Mouse (Mus musculus) left cerebral cortex, postnatal 4 days (tissue): ENCODE measurements at regions not wholly inside any gene's neighbourhood (a gene's known extent, or its start where the extent isn't known, plus 50 kb on each side); places are given as distances from the start of the nearest gene placed in this dataset.

Experiments
- DNase-seq: peaks from one replicate; pipeline ENCODE4 v3.0.0-alpha.2; 2022
- intact Hi-C: fragments of 180-260 bp; cut with DNase I; formaldehyde crosslinking; loops from one replicate; pipeline ENCODE4 v1.15.1; 2025

DNA sequence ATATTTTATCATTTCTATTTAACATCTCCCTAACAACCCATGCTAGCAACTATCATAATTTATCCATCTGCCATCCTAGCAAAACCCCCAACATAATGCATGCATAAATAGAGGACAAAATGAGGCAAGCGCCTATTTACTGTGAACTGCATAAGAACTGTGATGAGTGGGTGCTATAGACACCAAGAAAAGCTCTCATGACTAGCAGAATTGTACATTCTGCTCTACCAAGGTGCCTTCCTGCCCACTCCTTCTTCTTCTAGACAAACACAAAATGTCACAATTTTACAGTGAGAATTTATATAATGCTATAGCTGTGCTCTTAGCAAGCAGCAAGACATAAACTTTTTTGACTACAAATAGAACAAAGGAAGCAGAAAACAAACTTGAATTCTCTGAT is 305.9 kb downstream of the Brinp1 start:
- DNase-seq, result no peak
- intact Hi-C loops, result no loop called here

DNA sequence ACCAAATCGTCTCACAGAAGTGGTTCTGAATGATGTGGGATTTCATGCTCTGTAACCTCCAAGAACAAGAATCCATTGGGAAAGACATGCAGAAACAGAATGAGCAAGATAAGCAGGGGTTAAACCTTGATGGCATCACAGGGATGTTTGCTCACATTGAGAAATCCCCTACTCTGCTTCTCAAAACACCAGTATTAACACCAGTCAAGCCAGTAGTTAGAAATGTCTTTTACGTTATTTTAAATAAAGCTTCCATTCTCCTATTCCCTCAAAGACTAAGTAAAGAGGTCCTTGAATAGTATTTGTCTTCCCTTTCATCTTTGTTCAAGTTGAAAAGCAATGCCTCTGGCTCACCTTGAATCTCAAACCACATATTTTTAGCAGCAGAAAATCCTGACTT is 320.9 kb downstream of the Brinp1 start:
- DNase-seq, result no peak
- intact Hi-C loops, result no loop called here

DNA sequence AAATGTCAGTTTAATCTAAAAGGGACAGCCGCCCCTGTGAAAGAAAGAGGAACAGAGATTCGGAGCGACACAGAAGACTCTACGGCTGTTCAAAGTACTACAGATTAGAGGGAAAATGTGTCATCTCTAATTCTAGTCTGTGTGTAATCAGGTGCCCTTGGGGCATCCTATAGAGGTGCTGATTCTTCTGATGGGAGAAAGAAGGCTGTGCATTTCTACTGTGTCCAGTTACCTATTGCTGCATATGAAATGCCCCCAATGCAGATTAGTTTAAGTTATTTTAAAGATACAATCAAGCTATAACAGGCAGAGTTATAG is 330.2 kb downstream of the Brinp1 start:
- DNase-seq, result no peak
- intact Hi-C loops, result no loop called here

DNA sequence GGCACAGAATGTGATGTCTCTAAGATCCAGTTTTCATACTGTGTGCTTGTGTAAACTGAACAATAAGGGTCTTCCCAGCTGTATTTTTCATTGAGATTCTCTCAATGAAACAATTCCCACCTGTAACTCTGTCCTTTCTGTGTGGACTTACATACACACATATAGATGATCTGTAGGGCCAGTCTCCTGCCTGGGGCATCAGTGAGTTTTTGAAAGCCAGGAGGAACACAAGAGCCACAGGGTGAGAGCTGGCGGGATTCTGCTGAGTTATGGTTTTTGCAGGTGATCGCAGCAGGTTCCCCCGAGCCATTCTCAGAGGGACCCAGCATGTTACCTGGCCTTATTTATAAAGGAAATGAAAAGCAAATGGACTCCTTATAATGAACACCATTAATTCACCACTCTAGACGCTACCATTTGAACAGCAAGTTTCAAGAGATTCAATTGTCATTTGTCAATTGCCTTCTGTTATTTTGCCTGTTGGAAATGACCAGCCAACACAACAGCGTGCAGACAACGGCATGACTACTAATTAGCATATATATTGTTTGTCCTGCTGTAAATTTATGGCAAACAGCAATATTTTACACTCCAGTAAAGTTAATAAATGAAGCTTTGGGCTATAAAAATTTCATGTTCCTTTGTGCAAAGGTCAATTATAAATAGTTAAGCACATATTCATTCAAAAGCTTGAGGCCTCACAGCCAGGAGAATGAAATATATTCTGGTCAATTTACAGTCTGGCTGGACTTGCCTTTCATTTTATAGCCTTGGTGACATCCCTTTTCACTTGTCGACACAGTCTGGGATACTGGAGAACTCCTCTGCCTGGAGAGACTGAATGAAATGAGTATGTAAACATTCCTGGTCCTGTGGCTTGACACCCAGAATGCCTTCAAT is 330.8 kb downstream of the Brinp1 start:
- intact Hi-C loops, result no loop called here

DNA sequence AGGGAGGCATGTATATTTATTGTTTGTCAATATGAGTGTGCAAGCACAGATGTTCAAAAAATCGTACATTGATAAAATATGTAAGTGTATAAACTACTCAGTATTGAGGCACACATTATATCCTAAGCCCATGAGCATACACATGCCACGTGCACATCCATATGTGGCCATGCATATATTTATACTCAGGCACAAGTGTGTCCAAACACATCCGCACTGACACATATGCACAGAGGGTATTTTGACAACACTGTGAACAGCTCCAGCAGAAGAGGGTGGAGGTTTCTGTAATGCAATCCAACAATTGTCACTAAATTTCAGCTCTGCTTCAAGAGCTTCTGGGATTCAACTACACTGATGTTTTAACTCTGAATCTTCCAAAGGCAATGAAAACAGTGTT is 333.6 kb downstream of the Brinp1 start:
- intact Hi-C loops, result no loop called here
- no peak for DNase-seq

More for the DNA sequence above, 330.8 kb downstream of the Brinp1 start:
- no peak for DNase-seq

DNA sequence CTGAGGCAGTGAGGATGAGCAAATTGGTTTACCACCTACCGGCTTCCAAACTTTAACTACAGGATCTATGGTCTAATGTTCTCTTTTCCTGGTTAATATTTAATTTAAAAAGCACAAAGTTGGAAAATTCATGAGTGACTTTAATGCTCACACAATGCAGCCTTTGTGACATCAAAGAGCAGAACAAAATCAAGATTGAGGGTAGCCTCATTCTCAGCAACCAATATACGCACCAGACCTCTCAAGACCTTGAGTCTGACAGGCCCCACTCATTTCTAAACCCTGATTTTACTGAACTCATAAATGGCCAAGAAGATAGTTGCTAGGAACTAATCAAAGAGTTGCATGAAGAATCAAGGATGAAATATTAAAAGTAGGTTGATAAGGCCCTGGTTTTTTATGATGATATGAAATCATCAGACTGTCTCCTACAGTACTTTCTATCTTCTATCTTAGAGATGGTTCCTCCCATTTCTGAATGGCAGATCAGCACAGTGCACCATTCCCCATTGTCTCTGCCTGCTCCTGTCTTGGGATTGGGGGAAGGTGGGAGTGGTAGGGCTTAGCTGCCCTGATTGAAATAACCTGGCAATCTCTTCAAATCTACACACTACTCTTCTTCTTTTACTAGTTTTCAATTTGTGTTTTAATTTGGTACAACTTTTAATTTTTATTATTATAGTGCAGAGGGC is 338.3 kb downstream of the Brinp1 start:
- intact Hi-C loops, result no loop called here
- no peak for DNase-seq

DNA sequence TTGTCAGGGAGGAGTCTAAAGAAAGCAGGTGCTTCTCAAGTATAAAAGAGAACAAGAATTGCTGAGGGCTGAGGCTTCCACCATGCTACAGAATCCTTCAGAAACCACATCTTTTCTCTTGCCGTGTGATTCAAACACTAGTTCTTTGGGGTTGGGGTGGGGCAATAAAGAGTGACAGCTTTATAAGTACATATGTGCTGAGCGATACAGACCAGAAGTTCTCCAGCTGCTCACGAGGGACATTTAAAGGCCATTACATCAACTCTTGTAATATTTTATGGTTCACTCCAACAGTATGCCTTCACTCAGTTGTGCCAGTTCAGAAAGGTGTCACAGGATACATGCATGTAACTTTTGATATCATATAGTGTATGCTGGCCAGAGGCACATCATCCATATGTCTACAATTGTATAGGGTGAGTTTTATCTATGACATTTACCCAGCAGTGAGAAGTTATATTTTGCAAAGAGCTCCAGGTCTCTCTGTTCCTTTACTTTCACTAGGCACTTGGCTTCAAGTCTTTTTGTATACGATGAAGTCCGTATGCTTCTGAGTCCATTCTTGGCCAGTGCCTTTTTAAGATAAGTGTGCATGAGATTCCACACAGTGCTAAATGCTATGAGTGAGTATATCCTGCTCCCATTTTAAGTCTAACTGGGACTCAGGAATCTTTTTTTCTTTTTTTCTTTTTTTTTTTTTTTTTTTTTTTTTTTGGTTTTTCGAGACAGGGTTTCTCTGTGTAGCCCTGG is 341.8 kb downstream of the Brinp1 start:
- intact Hi-C loops, result no loop called here
- DNase-seq, result no peak

DNA sequence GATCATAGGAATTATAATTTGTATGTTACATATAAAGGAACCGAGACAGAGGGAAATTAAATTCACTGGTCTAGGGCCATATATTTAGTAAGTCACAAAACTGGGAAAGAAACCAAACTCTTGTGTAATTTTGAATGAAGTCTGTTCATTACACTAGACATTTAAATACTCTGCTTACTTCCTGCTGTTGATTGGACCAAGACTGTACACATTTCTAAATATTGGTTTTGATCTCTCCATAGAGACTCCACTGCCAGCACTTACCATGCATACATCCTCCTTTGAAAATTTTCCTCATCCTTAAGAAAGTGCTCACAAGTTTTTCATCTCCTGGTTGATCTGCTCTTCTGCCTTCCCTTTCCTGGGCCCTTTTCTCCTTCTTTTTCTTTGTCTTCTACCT is 358.9 kb downstream of the Brinp1 start:
- intact Hi-C loops, result no loop called here

DNA sequence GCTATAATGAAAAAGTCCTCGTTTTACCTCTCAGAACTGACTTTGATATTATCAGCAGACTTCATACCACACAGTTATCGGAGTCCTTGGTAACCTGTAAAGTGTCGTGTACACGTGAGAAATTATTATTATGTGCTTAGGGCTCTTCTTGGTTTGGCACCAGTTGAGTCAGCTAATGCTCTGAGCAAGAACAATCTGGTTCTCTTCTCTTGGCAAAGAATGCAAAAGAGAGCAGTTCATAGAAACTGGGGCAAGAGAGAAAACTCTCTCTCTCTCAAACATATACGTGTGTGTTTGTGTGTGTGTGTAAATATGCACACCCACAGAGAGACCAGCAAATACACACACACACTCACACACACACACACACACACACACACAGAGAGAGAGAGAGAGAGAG is 378.8 kb downstream of the Brinp1 start:
- no peak for DNase-seq
- intact Hi-C loops, result no loop called here

More for the DNA sequence above, 358.9 kb downstream of the Brinp1 start:
- no peak for DNase-seq

DNA sequence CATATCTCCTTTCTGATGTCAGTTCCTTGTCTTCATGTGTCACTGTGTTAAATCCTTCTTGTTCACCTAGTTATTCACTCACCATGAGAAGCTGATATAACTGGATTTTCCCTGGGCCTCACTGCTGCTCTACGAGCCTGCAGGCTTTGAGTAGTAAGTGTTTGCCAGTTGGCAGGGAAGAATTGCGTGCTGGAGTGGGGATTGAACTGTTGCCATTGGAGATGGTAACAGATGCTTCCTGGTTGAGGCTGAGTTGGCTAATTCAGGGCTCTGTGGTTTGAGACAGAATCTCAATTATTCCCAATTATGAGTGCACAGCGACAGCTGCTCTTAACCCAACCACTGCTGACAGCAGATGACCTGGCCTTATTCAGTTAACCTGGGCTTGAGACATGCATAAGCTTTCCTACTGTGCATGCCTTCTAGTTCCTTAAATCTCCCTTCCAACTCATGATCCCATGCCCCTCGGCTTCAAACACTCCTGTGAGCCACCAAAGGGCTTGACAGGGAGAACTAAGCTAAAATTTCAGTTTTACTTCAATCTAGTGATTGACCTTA is 379.5 kb downstream of the Brinp1 start:
- DNase-seq, result peak; percentile 65
- intact Hi-C loops, result no loop called here

DNA sequence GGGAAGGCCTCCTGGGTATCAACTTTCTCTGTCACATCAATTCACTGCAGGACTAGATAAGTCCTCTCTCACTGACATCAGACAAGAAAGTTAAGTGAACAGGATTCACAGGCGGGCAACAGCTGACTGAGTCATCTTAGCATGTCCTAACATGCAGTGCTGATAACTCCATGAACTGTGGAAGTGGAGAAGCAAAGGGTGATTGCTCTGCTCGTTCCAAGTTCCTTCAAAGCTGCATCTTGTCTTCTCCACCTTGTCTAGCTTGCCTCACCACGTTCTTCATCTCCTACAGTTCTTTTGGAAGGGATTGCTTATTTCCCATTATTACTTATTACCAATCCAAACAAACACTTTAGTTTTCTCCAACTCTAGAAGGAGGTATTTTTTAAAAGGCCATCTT is 380.9 kb downstream of the Brinp1 start:
- intact Hi-C loops, result no loop called here
- no peak for DNase-seq

DNA sequence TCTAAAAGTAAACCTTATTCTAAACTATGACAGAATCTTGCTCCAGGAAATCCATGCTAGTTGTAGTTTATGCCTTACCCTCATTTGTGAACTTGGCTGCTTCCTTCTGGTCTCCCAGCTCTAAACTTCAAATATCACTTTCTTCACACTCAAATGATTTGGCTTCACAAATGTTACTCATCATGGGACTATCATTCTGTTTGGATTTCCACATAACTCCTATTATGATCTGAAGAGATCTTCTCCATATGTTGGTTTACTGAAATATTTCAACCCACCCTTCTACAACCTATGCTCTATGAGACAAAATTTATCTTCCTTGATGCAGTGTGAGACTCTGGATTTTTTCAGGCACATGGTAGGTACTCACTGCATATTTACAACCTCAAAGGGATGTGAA is 381.7 kb downstream of the Brinp1 start:
- no peak for DNase-seq

DNA sequence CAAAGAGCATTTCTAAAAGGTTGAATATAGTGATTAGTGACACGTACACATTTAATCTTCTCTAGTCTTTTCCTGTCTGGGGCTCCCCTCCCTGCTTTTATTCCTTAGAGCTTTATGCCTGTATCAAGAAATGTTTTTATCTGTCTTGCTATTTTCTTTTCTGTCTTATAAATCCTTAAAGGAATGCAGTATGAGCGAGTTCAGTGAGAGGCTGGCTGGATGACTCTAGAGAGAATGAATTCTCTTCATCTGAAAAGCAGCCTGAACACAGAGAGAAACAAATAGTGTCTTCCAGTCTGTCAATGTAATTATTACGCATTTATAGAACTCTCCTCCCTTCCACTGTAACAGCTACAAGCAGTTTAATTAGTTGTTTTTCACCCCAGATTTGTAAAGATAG is 417.9 kb downstream of the Brinp1 start:
- no peak for DNase-seq

More for the DNA sequence above, 381.7 kb downstream of the Brinp1 start:
- intact Hi-C loops, result no loop called here

DNA sequence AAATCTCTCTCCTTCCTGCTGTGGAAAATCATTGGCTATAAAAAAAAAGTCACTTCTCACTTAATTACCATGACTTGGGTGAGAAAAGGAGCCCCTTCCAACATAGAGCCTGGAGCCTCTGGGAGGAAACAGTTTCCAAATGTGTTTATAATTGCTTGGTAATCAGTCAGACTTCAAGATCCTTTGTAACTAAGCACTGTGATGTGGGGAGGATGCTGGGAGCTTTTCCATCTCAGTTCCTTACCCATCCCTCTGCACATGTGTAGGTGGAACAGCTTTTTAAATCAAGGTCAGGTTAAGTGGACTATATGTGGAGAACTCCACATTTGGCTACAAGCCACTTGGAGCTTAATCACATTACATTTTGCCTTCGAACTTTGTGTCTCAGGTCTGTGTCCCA is 418.4 kb downstream of the Brinp1 start:
- DNase-seq, result no peak
- intact Hi-C loops, result no loop called here

More for the DNA sequence above, 417.9 kb downstream of the Brinp1 start:
- intact Hi-C loops, result no loop called here

DNA sequence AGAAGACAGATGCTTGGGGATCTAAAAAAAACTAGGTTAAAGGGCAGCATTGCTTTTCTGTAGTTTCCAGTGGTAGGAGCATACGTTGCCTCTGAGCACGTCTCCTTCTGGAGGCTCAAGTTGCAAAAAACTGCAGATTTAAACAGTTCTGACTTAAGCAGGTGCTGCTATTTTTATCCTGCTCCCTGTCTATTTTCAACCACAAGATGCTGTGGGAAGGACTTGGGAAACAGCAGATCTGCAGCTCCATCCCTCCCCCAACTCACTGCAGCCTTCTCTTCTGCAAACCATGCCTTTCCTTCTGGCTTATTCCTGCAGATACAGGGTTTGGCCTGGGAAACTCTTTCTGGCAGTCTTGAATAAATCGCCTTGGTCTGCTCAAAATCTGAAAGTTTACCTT is 422.1 kb downstream of the Brinp1 start:
- no peak for DNase-seq
- intact Hi-C loops, result no loop called here

DNA sequence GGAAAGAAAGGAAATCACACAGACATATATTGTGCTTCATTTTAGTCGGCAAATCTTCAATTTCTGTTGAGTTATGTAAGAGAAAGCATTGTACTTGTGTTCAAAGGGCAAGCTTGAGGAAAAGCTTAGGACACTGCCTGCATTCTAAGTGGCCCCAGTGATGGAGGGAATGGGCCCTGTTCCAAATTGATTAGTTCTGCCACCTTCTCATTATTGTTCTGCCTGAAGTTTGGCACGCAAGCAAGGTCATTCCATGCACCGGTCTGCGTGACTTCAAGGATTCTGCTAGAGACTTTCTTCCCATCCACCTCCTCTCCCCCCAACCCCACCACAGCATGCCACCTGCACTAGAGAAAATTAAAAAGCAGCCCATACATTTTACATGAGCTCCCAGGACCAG is 466.2 kb downstream of the Brinp1 start:
- intact Hi-C loops, result no loop called here
- peak; percentile 70 for DNase-seq

DNA sequence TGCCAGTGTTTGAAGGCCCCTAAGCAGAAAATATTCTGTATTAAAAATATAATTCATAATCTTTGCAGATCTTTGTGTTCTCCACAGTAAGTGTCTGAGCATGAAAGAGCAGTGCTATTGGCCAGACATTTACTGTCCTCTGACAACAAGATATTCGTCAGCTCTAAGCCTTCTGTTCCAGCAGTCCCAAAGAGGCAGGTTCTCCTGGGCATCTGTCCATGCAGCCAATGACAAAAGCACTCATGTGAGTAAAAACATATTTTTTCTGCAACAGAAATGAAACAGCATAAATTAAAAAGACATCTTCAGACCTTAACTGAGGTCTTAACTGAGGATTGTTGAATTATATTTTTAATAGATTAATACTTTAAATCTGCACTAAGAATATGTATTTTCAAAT is 467.3 kb downstream of the Brinp1 start:
- peak; percentile 53 for DNase-seq
- intact Hi-C loops, result no loop called here

DNA sequence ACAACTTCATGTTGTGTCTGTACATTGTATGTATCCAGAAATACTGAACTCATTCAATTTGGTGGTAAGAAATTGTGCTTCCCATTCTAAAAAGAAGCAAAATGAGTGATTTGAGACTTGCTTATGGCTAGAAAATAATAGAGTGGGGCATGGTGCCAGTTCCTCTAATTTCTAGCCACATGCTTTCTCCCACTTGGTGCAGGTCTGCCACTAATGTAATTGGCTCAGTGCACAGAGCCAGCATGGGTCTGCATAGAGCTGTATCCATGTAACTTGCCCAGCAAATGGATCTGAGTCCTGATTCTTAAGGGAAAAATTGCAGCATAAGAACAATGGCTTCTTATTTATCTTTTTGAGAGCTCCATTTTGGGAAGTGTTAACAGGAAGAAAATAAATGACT is 492.4 kb downstream of the Brinp1 start:
- intact Hi-C loops, result no loop called here
- peak; percentile 74 for DNase-seq

DNA sequence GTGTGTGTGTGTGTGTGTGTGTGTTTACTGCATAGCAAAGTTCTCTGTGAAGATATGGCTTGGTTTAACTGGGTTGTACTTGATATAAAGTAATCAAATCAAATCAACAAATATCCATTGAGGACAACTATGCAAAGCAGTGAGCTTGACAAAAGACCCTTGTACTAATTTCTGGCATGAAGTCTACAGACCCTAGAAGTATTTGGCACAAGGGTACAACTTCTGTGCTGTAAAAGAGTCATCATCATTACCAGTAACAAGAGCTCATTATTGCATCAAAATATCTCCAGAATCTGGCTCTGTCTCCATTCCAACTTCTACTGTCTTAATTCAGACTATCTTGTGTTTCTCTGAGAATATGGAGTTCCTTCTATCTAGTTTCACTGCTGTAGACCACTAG is 538.2 kb downstream of the Brinp1 start:
- intact Hi-C loops, result no loop called here
- DNase-seq, result no peak

DNA sequence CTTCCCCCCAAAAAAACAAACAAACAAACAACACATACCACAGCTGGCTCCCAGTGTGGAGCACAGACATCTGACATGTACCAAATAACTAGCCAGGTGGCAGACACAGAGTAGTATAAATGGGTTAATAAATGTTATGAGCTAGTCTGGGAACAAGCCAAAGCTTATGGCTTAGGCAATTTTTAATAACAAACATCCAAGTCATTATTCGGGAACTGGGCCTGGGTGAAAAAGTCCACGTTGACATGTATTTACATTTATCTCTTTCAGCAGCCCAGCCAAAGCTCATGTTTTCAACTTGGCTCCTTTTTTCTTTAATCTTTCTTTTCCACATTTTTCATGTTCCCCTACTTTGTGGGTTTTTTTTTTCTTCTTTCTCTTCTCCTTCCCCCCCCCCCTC is 543.4 kb downstream of the Brinp1 start:
- intact Hi-C loops, result no loop called here

DNA sequence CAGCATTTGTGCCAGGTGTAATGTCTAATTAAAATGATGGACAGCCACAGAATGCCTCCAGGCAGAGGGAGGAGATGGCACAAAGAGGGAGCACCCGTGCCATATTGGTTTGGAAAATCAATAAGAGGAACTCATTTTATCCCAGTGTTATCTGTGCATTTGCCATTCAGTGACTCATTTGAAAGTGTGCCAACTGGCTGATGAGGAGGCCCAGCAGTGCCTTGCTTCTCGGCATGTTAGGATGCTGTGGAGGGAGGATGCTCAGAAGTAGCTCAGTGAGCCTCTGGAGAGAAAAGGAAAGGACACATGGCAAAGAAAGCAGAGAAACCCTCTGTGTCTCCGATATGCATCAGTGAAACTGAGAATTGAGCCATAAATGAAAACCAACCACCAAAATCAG is 549.8 kb downstream of the Brinp1 start:
- intact Hi-C loops, result no loop called here
- DNase-seq, result peak; percentile 21

More for the DNA sequence above, 543.4 kb downstream of the Brinp1 start:
- DNase-seq, result no peak
